Mouse (Mus musculus): ENCODE data around the gene Arl6ip1. TPM values are rescaled to one million over a fixed set of nuclear protein-coding genes. Genes with fewer than 3 reads are reported as not detected.

Arl6ip1 gene
- total and polyA plus RNA-seq, 3 experiments: 89.7 to 199 (median 188) TPM

- no peak for DNase-seq (ENCODE audit: low read depth, low spot score)
- no peaks in the 10 kb centered on the region for H3K27me3 ChIP-seq (ENCODE audit: control insufficient read depth in 1 of 2, insufficient read depth in 2 of 2, low read length in 2 of 2)
- H3K4me1 ChIP-seq (ENCODE audit: control insufficient read depth in 1 of 2, insufficient read depth in 2 of 2, low read length in 2 of 2): peaks cover 0 to 3% of the 10 kb centered on the region in 2 experiments; a peak in 1 of 4 replicates
- no peak overlapping the region for H3K4me3 ChIP-seq (ENCODE audit: control insufficient read depth in 1 of 2, insufficient read depth in 1 of 2, low read depth in 2 of 2, low read length in 2 of 2)
- H3K36me3 ChIP-seq (ENCODE audit: control insufficient read depth in 1 of 2, insufficient read depth in 2 of 2, low read length in 2 of 2): peaks cover 4 to 43% of the 10 kb centered on the region in 2 experiments
- H3K9me3 ChIP-seq (replicated peaks; ENCODE audit: insufficient read depth, low read length): no peaks in the 10 kb centered on the region
- no peak overlapping the region for H3K9ac ChIP-seq (ENCODE audit: control insufficient read depth, low read depth, low read length, poor library complexity, severe bottlenecking)
- H3K79me2 ChIP-seq (ENCODE audit: control insufficient read depth, insufficient read depth, low read length, poor library complexity): no peaks in the 10 kb centered on the region
- TF ChIP-seq POLR2AphosphoS5 (IDR thresholded peaks at IDR 0.05; ENCODE audit: borderline replicate concordance, low read depth, low read length) (no peak), MXI1 (IDR thresholded peaks at IDR 0.05; ENCODE audit: low read depth, low read length) (no peak), MAFK (IDR thresholded peaks at IDR 0.05; ENCODE audit: borderline replicate concordance, low read depth, low read length) (no peak), CTCF (IDR thresholded peaks at IDR 0.05 in 2 of 3, conservative IDR thresholded peaks at IDR 0.05 in 1 of 3; ENCODE audit: control insufficient read depth in 1 of 3, insufficient read depth in 1 of 3, low read depth in 2 of 3, low read length in 3 of 3, poor library complexity in 1 of 3, severe bottlenecking in 1 of 3) (no peak), KAT2A (conservative IDR thresholded peaks at IDR 0.05; ENCODE audit: low read depth, low read length) (no peak), HCFC1 (IDR thresholded peaks at IDR 0.05; ENCODE audit: low read depth, low read length) (no peak), POLR2AphosphoS2 (IDR thresholded peaks at IDR 0.05; ENCODE audit: low read length) (no peak)
- H3K27ac ChIP-seq (ENCODE audit: control insufficient read depth, low read depth, low read length): no peak overlapping the region
Measured at GRCm38 (mm10) chr7:118143123-118143522, 13.7 kb upstream of the Arl6ip1 start.

DNA sequence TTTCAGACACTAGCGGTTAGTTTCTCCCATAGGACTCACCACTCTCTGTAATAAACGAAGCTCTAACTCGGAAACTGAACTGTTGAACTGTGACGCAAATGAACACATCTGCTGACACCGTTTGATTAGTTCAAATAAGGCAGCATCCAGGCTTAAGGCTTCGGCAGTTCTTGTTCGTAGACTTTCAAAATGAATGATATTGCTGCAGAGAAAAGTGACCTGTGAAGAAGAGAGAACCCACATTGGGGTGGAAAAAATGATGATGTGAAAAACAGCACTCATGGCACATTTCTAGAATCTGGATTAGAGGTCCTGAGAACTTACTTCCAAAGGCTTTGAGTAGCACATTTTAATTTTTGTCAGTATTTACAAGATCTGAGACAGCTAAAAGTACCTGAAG lies 11.8 kb upstream of the Arl6ip1 start:
- TF ChIP-seq POLR2AphosphoS2 (IDR thresholded peaks at IDR 0.05; ENCODE audit: low read length) (no peak), MEF2A (IDR thresholded peaks at IDR 0.05; ENCODE audit: extremely low read depth, insufficient replicate concordance, low read depth, low read length, poor library complexity, severe bottlenecking) (no peak), MAZ (IDR thresholded peaks at IDR 0.05; ENCODE audit: low read depth, low read length) (no peak), USF1 (IDR thresholded peaks at IDR 0.05; ENCODE audit: low read depth, low read length) (no peak), ZMIZ1 (IDR thresholded peaks at IDR 0.05; ENCODE audit: low read depth, low read length) (no peak), GABPA (IDR thresholded peaks at IDR 0.05; ENCODE audit: low read depth, low read length) (no peak), ZKSCAN1 (IDR thresholded peaks at IDR 0.05; ENCODE audit: low read depth, low read length) (no peak), RAD21 (IDR thresholded peaks at IDR 0.05; ENCODE audit: low read depth, low read length) (no peak), SIN3A (IDR thresholded peaks at IDR 0.05; ENCODE audit: low read length) (no peak), KAT2A (conservative IDR thresholded peaks at IDR 0.05; ENCODE audit: low read depth, low read length) (no peak), MAFK (IDR thresholded peaks at IDR 0.05; ENCODE audit: borderline replicate concordance, low read depth, low read length) (no peak), ZNF384 (IDR thresholded peaks at IDR 0.05; ENCODE audit: low read depth, low read length) (no peak)
- no peak overlapping the region for H3K4me3 ChIP-seq (ENCODE audit: control insufficient read depth in 1 of 2, insufficient read depth in 1 of 2, low read depth in 2 of 2, low read length in 2 of 2)
- no peak overlapping the region for H3K27ac ChIP-seq (ENCODE audit: control insufficient read depth, low read depth, low read length)
- H3K9ac ChIP-seq (ENCODE audit: control insufficient read depth, low read depth, low read length, poor library complexity, severe bottlenecking): no peak overlapping the region
- no peaks in the 10 kb centered on the region for H3K79me2 ChIP-seq (ENCODE audit: control insufficient read depth, insufficient read depth, low read length, poor library complexity)
- H3K36me3 ChIP-seq (ENCODE audit: control insufficient read depth in 1 of 2, insufficient read depth in 2 of 2, low read length in 2 of 2): peaks cover 4 to 50% of the 10 kb centered on the region in 2 experiments
- H3K4me1 ChIP-seq (ENCODE audit: control insufficient read depth in 1 of 2, insufficient read depth in 2 of 2, low read length in 2 of 2): peaks cover 0 to 3% of the 10 kb centered on the region in 2 experiments; a peak in 1 of 4 replicates
- DNase-seq (ENCODE audit: low read depth, low spot score): no peak
- no peaks in the 10 kb centered on the region for H3K27me3 ChIP-seq (ENCODE audit: control insufficient read depth in 1 of 2, insufficient read depth in 2 of 2, low read length in 2 of 2)
- no peaks in the 10 kb centered on the region for H3K9me3 ChIP-seq (replicated peaks; ENCODE audit: insufficient read depth, low read length)
